Mouse (Mus musculus) heart, embryonic 15.5 days (tissue): ENCODE measurements around the gene Cdc14b. TPM values are rescaled to one million over a fixed set of nuclear protein-coding genes. Genes with fewer than 3 reads are reported as not detected.
A peak's percentile ranks its signal among the peaks of the same experiment; 100 is the strongest.

ENCODE experiments used
- ATAC-seq: fragments of 200-750 bp; cut with Nextera tagmentation; replicated peaks from 2 replicates; pipeline ENCODE4 v1.8.0; 2017; ENCODE audit warnings: low read depth, moderate TSS enrichment; ENCODE audit not compliant: insufficient number of reproducible peaks, insufficient read depth, low FRiP score
- H3K27ac ChIP-seq: fragments of 300-500 bp; sonication (generic); 2 replicates; pipeline ENCODE4 v1.5.1; 2015; ENCODE audit warnings: mild to moderate bottlenecking, inconsistent platforms
- H3K27me3 ChIP-seq: fragments of 300-500 bp; sonication (generic); 2 replicates; pipeline ENCODE4 v1.6.1; 2015; ENCODE audit warnings: inconsistent platforms
- H3K36me3 ChIP-seq: fragments of 300-500 bp; sonication (generic); 2 replicates; pipeline ENCODE4 v1.6.1; 2015; ENCODE audit warnings: mild to moderate bottlenecking, inconsistent platforms
- H3K4me1 ChIP-seq: fragments of 300-500 bp; sonication (generic); replicated peaks from 2 replicates; pipeline ENCODE4 v1.6.1; 2015; ENCODE audit warnings: inconsistent platforms
- H3K4me2 ChIP-seq: fragments of 300-500 bp; sonication (generic); 2 replicates; pipeline ENCODE4 v1.6.1; 2015; ENCODE audit warnings: inconsistent platforms, mild to moderate bottlenecking, moderate library complexity
- H3K4me3 ChIP-seq: fragments of 300-500 bp; sonication (generic); 2 replicates; pipeline ENCODE4 v1.5.1; 2015; ENCODE audit warnings: mild to moderate bottlenecking, inconsistent platforms
- H3K9ac ChIP-seq: fragments of 300-500 bp; sonication (generic); 2 replicates; pipeline ENCODE4 v1.6.1; 2015; ENCODE audit warnings: mild to moderate bottlenecking, inconsistent platforms
- H3K9me3 ChIP-seq: fragments of 300-500 bp; sonication (generic); replicated peaks from 2 replicates; pipeline ENCODE4 v1.6.1; 2016; ENCODE audit warnings: inconsistent platforms
- WGBS: fragments of 180-500 bp; shearing (Covaris S2); methylation state at CpG from one replicate; pipeline ENCODE4 v1.1.7; 2015; ENCODE audit warnings: mixed read lengths; 5-methylcytosine and 5-hydroxymethylcytosine counted together
- polyA plus RNA-seq: library from polyadenylated mRNA; unstranded; fragments of >200 nt; fragmentation: Nextera tagmentation; extraction: Ambion mirVana; gene quantifications from 2 replicates; pipeline ENCODE4 v1.2.1, GENCODE M21; 2015

Cdc14b gene
- polyA plus RNA-seq, 1 experiment from 2014 or later: 12.1 TPM

- no peak overlapping the region for H3K4me2 ChIP-seq
- no peak overlapping the region for H3K4me3 ChIP-seq
- peak overlapping the region; percentile 75 for H3K27ac ChIP-seq
- peak; percentile 80; the same call in 1 of the 2 replicates for ATAC-seq
- no peaks in the 10 kb centered on the region for H3K9me3 ChIP-seq
- no peaks in the 10 kb centered on the region for H3K27me3 ChIP-seq
- H3K4me1 ChIP-seq: peaks cover 20% of the 10 kb centered on the region
- no peak overlapping the region for H3K9ac ChIP-seq
- peaks cover 29% of the 10 kb centered on the region for H3K36me3 ChIP-seq
These were observed 88.0 kb downstream of the Cdc14b start for GRCm38 (mm10) chr13:64187065-64187464.

- Histone ChIP-seq H3K27me3 (no peaks in the 10 kb centered on the region), H3K4me1 (peaks cover 20% of the 10 kb centered on the region), H3K27ac (peak overlapping the region; percentile 75), H3K9ac (no peak overlapping the region), H3K4me3 (no peak overlapping the region), H3K4me2 (no peak overlapping the region), H3K9me3 (no peaks in the 10 kb centered on the region), H3K36me3 (peaks cover 33% of the 10 kb centered on the region)
- 88% methylated on average over 4 of the region's 4 CpGs for WGBS
- no peak for ATAC-seq
These were observed 88.6 kb downstream of the Cdc14b start for GRCm38 (mm10) chr13:64186516-64186915.

- no peak for ATAC-seq
- Histone ChIP-seq H3K4me3 (no peak overlapping the region), H3K27me3 (no peaks in the 10 kb centered on the region), H3K9me3 (no peaks in the 10 kb centered on the region), H3K27ac (no peak overlapping the region), H3K36me3 (peaks cover 39% of the 10 kb centered on the region), H3K9ac (no peak overlapping the region), H3K4me2 (no peak overlapping the region), H3K4me1 (peaks cover 20% of the 10 kb centered on the region)
- 88% methylated on average over 9 of the region's 9 CpGs for WGBS
These were observed 89.5 kb downstream of the Cdc14b start for GRCm38 (mm10) chr13:64185586-64185985.

- Histone ChIP-seq H3K4me2 (no peak overlapping the region), H3K36me3 (peaks cover 39% of the 10 kb centered on the region), H3K27ac (no peak overlapping the region), H3K9me3 (no peaks in the 10 kb centered on the region), H3K4me1 (peaks cover 20% of the 10 kb centered on the region), H3K9ac (no peak overlapping the region), H3K27me3 (no peaks in the 10 kb centered on the region), H3K4me3 (no peak overlapping the region)
- no peak for ATAC-seq
- WGBS: 68% methylated on average over 7 of the region's 7 CpGs
These were observed 89.9 kb downstream of the Cdc14b start for GRCm38 (mm10) chr13:64185176-64185575.

DNA sequence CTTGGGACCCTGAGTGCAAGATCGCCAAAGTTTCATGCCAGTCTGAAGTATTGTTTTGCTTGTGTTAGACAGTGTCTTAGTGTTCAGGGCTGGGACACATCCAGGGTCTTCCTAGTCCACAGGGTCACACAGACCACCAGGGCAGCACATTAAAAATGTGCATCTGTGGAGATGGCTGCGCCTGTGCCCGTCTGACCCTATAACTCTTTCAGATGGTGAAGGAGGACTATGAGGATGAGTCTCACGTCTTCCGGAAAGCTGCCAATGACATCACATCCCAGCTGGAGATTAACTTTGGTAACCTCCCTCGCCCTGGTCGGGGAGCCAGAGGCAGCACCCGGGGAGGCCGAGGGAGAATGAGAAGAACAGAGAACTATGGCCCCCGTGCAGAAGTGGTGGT, 90.7 kb downstream of the Cdc14b start:
- no peaks in the 10 kb centered on the region for H3K27me3 ChIP-seq
- H3K9me3 ChIP-seq: no peaks in the 10 kb centered on the region
- 75% methylated on average over 10 of the region's 10 CpGs for WGBS
- H3K9ac ChIP-seq: no peak overlapping the region
- H3K4me3 ChIP-seq: no peak overlapping the region
- no peak for ATAC-seq
- H3K27ac ChIP-seq: no peak overlapping the region
- peaks cover 20% of the 10 kb centered on the region for H3K4me1 ChIP-seq
- H3K4me2 ChIP-seq: no peak overlapping the region
- H3K36me3 ChIP-seq: peaks cover 39% of the 10 kb centered on the region

GRCm38 (mm10) chr13:64183583-64183982, 91.5 kb downstream of the Cdc14b start:
- peaks cover 39% of the 10 kb centered on the region for H3K36me3 ChIP-seq
- no peak overlapping the region for H3K4me2 ChIP-seq
- no peaks in the 10 kb centered on the region for H3K27me3 ChIP-seq
- 79% methylated on average over 4 of the region's 4 CpGs for WGBS
- H3K9me3 ChIP-seq: no peaks in the 10 kb centered on the region
- ATAC-seq: no peak
- no peak overlapping the region for H3K4me3 ChIP-seq
- H3K9ac ChIP-seq: no peak overlapping the region
- H3K27ac ChIP-seq: no peak overlapping the region
- H3K4me1 ChIP-seq: peaks cover 15% of the 10 kb centered on the region

DNA sequence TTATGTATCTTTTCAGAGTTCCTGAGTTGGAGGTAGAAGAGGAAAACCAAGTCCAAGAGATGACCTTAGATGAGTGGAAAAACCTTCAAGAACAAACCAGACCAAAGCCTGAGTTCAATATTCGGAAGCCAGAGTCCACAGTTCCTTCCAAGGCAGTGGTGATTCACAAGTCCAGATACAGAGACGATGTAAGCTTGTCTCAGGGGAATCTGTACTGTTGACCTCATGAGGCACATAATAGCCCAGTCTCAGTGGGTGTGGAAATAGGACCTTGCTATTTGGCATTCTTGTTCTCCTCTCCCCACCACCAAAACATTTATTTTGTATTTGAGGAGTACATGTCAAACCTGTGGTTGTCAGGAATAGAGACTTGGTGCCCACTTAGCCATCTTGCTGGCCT, 93.0 kb downstream of the Cdc14b start:
- no peak overlapping the region for H3K4me3 ChIP-seq
- peaks cover 6% of the 10 kb centered on the region; the same call in 1 of the 2 replicates for H3K4me1 ChIP-seq
- H3K27ac ChIP-seq: no peak overlapping the region
- H3K9me3 ChIP-seq: no peaks in the 10 kb centered on the region
- peaks cover 49% of the 10 kb centered on the region for H3K36me3 ChIP-seq
- no peak overlapping the region for H3K4me2 ChIP-seq
- ATAC-seq: no peak
- no peak overlapping the region for H3K9ac ChIP-seq
- H3K27me3 ChIP-seq: no peaks in the 10 kb centered on the region
- WGBS: 68% methylated on average over 2 of the region's 2 CpGs

DNA sequence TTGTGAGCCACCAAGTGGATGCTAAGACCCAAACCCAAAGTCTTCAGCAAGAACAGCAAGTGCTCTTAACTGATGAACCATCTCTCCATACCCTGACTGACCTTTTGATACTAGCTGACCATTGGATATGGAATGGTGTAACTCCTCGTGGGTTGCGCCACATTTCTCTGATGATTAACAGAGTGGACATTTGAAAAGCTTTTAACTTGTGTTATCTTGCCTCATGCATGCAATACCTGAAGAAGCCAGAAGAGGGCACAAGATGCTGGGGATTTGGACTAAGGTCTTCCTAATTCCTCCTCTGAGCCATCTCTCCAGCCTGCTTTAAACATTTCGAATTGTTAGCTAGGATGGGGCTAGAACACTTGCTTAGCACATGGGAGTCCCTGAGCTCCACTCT, 94.2 kb downstream of the Cdc14b start:
- no peaks in the 10 kb centered on the region; the same call in 1 of the 2 replicates for H3K4me1 ChIP-seq
- no peak overlapping the region for H3K4me3 ChIP-seq
- no peak for ATAC-seq
- no peaks in the 10 kb centered on the region for H3K27me3 ChIP-seq
- WGBS: 80% methylated on average over 3 of the region's 3 CpGs
- no peaks in the 10 kb centered on the region for H3K9me3 ChIP-seq
- H3K9ac ChIP-seq: no peak overlapping the region
- no peak overlapping the region for H3K27ac ChIP-seq
- H3K4me2 ChIP-seq: no peak overlapping the region
- peaks cover 60% of the 10 kb centered on the region for H3K36me3 ChIP-seq

- Histone ChIP-seq H3K9ac (no peak overlapping the region), H3K9me3 (no peaks in the 10 kb centered on the region), H3K36me3 (peaks cover 61% of the 10 kb centered on the region), H3K27ac (no peak overlapping the region), H3K27me3 (no peaks in the 10 kb centered on the region), H3K4me2 (no peak overlapping the region), H3K4me1 (no peaks in the 10 kb centered on the region; the same call in 1 of the 2 replicates), H3K4me3 (no peak overlapping the region)
- ATAC-seq: no peak
- WGBS: 84% methylated on average over 4 of the region's 4 CpGs
These were observed 94.8 kb downstream of the Cdc14b start for GRCm38 (mm10) chr13:64180300-64180699.

DNA sequence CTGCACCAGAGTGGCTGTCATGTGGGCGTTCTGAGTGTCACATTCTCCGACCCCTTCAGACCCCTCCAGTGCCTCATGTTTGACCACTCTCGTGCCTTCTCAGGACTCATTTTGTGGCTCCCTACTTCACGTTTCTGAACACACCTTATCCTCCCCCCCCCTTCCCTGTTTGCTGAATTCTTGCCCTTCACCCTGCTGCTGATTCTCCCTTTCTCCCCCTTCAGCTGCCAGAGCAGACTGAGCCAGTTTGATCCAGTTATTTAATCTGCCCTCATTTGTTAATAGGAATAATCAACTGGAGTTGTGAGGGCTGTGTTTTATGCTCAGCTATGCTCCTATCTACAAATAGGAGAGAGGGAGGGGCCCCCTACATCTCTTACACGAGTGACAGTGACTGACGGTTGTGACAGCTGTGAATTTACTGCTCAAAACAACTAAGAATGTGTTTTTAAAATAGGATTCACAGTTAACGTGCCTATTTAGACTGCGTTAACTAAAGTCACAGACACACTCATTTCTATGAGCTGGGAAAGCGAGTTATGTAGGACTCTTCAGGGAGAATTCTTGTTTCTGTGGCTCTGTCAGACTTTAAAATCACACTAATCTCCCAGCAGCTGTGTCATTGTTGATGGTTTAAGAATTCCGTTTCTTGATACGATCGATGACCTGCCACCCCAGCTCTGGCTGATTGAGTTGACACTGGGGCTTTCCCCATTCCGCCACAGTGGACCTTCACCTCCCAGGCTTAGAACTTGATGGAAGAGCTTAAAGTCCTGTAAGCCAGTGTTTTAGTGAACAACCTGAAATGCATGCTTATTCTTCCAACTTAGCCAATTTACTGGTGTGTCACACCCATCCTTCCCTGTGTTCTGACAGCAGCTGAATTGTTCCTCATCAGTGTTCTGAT, 96.1 kb downstream of the Cdc14b start:
- Histone ChIP-seq H3K4me3 (no peak overlapping the region), H3K9me3 (no peaks in the 10 kb centered on the region), H3K27ac (no peak overlapping the region), H3K27me3 (no peaks in the 10 kb centered on the region), H3K4me1 (no peaks in the 10 kb centered on the region; the same call in 1 of the 2 replicates), H3K4me2 (no peak overlapping the region), H3K36me3 (peaks cover 62% of the 10 kb centered on the region), H3K9ac (no peak overlapping the region)
- WGBS: 64% methylated on average over 13 of the region's 13 CpGs
- ATAC-seq: no peak

DNA sequence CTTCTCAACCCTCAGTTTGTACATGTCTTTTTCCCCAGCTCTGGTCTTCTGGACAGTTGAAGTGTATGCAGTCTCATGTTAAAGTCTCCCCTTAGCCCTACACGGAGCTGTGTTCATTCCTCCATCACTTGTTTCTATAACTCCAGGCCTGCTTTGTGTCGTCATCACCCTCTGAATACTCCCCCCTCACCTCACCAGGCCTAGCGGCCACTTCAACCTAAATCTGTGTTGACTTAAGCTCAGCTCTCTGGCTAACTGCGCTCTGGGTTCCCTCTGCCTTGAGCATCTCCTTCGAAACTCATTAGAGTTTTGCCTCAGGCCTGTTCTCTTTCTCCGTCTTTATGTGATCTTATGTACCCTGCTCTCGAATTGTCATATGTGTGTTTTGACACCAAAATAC, 97.1 kb downstream of the Cdc14b start:
- Histone ChIP-seq H3K4me3 (no peak overlapping the region), H3K36me3 (peaks cover 63% of the 10 kb centered on the region), H3K27ac (no peak overlapping the region), H3K4me1 (no peaks in the 10 kb centered on the region; the same call in 1 of the 2 replicates), H3K27me3 (no peaks in the 10 kb centered on the region), H3K4me2 (no peak overlapping the region), H3K9me3 (no peaks in the 10 kb centered on the region), H3K9ac (no peak overlapping the region)
- ATAC-seq: no peak
- WGBS: 60% methylated on average over 7 of the region's 7 CpGs

GRCm38 (mm10) chr13:64169746-64170145, 105.3 kb downstream of the Cdc14b start:
- Histone ChIP-seq H3K9ac (no peak overlapping the region), H3K9me3 (peaks cover 32% of the 10 kb centered on the region), H3K27ac (no peak overlapping the region), H3K4me3 (no peak overlapping the region), H3K4me2 (no peak overlapping the region), H3K36me3 (peaks cover 70% of the 10 kb centered on the region), H3K4me1 (no peaks in the 10 kb centered on the region), H3K27me3 (no peaks in the 10 kb centered on the region)
- WGBS: 98% methylated on average over 25 of the region's 25 CpGs
- no peak for ATAC-seq
